Mouse (Mus musculus) embryonic facial prominence, embryonic 11.5 days (tissue): ENCODE measurements around the gene Pacsin2. TPM values are rescaled to one million over a fixed set of nuclear protein-coding genes. Genes with fewer than 3 reads are reported as not detected.
A peak's percentile ranks its signal among the peaks of the same experiment; 100 is the strongest.

Experiments used
- ATAC-seq: fragments of 200-750 bp; cut with Nextera tagmentation; replicated peaks from 2 replicates; pipeline ENCODE4 v1.8.0; 2017; ENCODE audit warnings: low read depth; ENCODE audit not compliant: insufficient number of reproducible peaks, low FRiP score, low TSS enrichment
- DNase-seq: peaks from one replicate; pipeline ENCODE4 v3.0.0-alpha.2; 2015; ENCODE audit warnings: low spot score
- H3K27ac ChIP-seq: fragments of 300-500 bp; sonication (generic); replicated peaks from 2 replicates; pipeline ENCODE4 v1.5.1; 2014; ENCODE audit warnings: mild to moderate bottlenecking, low read depth, low read length, control low read depth
- H3K27me3 ChIP-seq: fragments of 300-500 bp; sonication (generic); 2 replicates; pipeline ENCODE4 v1.6.1; 2014; ENCODE audit warnings: mild to moderate bottlenecking, low read length, moderate library complexity, mixed read lengths; ENCODE audit not compliant: control insufficient read depth, insufficient read depth
- H3K36me3 ChIP-seq: fragments of 300-500 bp; sonication (generic); replicated peaks from 2 replicates; pipeline ENCODE4 v1.6.1; 2014; ENCODE audit warnings: low read depth, mild to moderate bottlenecking, low read length, moderate library complexity, mixed read lengths; ENCODE audit not compliant: control insufficient read depth, insufficient read depth
- H3K4me1 ChIP-seq: fragments of 300-500 bp; sonication (generic); 2 replicates; pipeline ENCODE4 v1.6.1; 2014; ENCODE audit warnings: low read length, mixed read lengths; ENCODE audit not compliant: control insufficient read depth, insufficient read depth
- H3K4me2 ChIP-seq: fragments of 300-500 bp; sonication (generic); 2 replicates; pipeline ENCODE4 v1.6.1; 2014; ENCODE audit warnings: low read depth, mild to moderate bottlenecking, control low read depth, low read length, moderate library complexity
- H3K4me3 ChIP-seq: fragments of 300-500 bp; sonication (generic); 2 replicates; pipeline ENCODE4 v1.5.1; 2014; ENCODE audit warnings: low read depth, low read length, control low read depth
- H3K9ac ChIP-seq: fragments of 300-500 bp; sonication (generic); replicated peaks from 2 replicates; pipeline ENCODE4 v1.6.1; 2014; ENCODE audit warnings: mild to moderate bottlenecking, control low read depth, low read length
- H3K9me3 ChIP-seq: fragments of 300-500 bp; sonication (generic); replicated peaks from 2 replicates; pipeline ENCODE4 v1.6.1; 2016; ENCODE audit warnings: mild to moderate bottlenecking, low read length, inconsistent platforms, mixed read lengths; ENCODE audit not compliant: control insufficient read depth
- WGBS: fragments of 180-500 bp; shearing (Covaris S2); extraction: QIAGEN DNeasy Blood & Tissue Kit; methylation state at CpG from one replicate; pipeline ENCODE4 v1.1.7; 2014; 5-methylcytosine and 5-hydroxymethylcytosine counted together
- polyA plus RNA-seq: library from polyadenylated mRNA; unstranded; fragments of >200 nt; fragmentation: Nextera tagmentation; extraction: Ambion mirVana; gene quantifications from 2 replicates; pipeline ENCODE4 v1.2.1, GENCODE M21; 2014

The Pacsin2 gene
- polyA plus RNA-seq, 1 experiment from 2014 or later = 41.9 TPM

GRCm38 (mm10) chr15:83392722-83393121, 71.7 kb downstream of the Pacsin2 start:
- H3K4me3 ChIP-seq = no peak overlapping the region
- H3K36me3 ChIP-seq = no peaks in the 10 kb centered on the region
- no peak overlapping the region for H3K27ac ChIP-seq
- H3K9me3 ChIP-seq = no peaks in the 10 kb centered on the region
- H3K9ac ChIP-seq = no peak overlapping the region
- no peaks in the 10 kb centered on the region for H3K4me1 ChIP-seq
- no peak for ATAC-seq
- H3K4me2 ChIP-seq = no peak overlapping the region
- 85% methylated on average over 2 of the region's 2 CpGs for WGBS
- H3K27me3 ChIP-seq = no peaks in the 10 kb centered on the region
- no peak for DNase-seq

- 81% methylated on average over 2 of the region's 2 CpGs for WGBS
- no peak overlapping the region for H3K4me3 ChIP-seq
- no peaks in the 10 kb centered on the region for H3K27me3 ChIP-seq
- H3K9ac ChIP-seq = no peak overlapping the region
- DNase-seq = no peak
- H3K9me3 ChIP-seq = no peaks in the 10 kb centered on the region
- ATAC-seq = no peak
- peaks cover 2% of the 10 kb centered on the region; the same call in 1 of the 2 replicates for H3K36me3 ChIP-seq
- H3K4me2 ChIP-seq = no peak overlapping the region
- H3K4me1 ChIP-seq = no peaks in the 10 kb centered on the region
- H3K27ac ChIP-seq = no peak overlapping the region
Measured at GRCm38 (mm10) chr15:83387911-83388310, 76.5 kb downstream of the Pacsin2 start.

- H3K27ac ChIP-seq = no peak overlapping the region
- H3K9me3 ChIP-seq = no peaks in the 10 kb centered on the region
- 91% methylated on average over 2 of the region's 2 CpGs for WGBS
- H3K4me2 ChIP-seq = no peak overlapping the region
- H3K27me3 ChIP-seq = no peaks in the 10 kb centered on the region
- H3K4me3 ChIP-seq = no peak overlapping the region
- ATAC-seq (no peak), DNase-seq (no peak)
- no peak overlapping the region for H3K9ac ChIP-seq
- H3K36me3 ChIP-seq = peaks cover 2% of the 10 kb centered on the region; the same call in 1 of the 2 replicates
- H3K4me1 ChIP-seq = no peaks in the 10 kb centered on the region
Measured at GRCm38 (mm10) chr15:83383633-83384032, 80.8 kb downstream of the Pacsin2 start.

GRCm38 (mm10) chr15:83383136-83383535, 81.3 kb downstream of the Pacsin2 start:
- Histone ChIP-seq H3K4me1 (no peaks in the 10 kb centered on the region), H3K27me3 (no peaks in the 10 kb centered on the region), H3K4me3 (no peak overlapping the region), H3K27ac (no peak overlapping the region), H3K9ac (no peak overlapping the region), H3K9me3 (no peaks in the 10 kb centered on the region), H3K4me2 (no peak overlapping the region), H3K36me3 (peaks cover 2% of the 10 kb centered on the region; the same call in 1 of the 2 replicates)
- no peak for DNase-seq
- ATAC-seq = no peak
- 97% methylated on average over 5 of the region's 5 CpGs for WGBS

GRCm38 (mm10) chr15:83382467-83382866, 81.9 kb downstream of the Pacsin2 start:
- Histone ChIP-seq H3K27me3 (no peaks in the 10 kb centered on the region), H3K9me3 (no peaks in the 10 kb centered on the region), H3K4me1 (no peaks in the 10 kb centered on the region), H3K36me3 (peaks cover 2% of the 10 kb centered on the region; the same call in 1 of the 2 replicates), H3K4me2 (no peak overlapping the region), H3K27ac (no peak overlapping the region), H3K4me3 (no peak overlapping the region), H3K9ac (no peak overlapping the region)
- 97% methylated on average over 4 of the region's 4 CpGs for WGBS
- ATAC-seq = no peak
- no peak for DNase-seq

GRCm38 (mm10) chr15:83377153-83377552, 87.3 kb downstream of the Pacsin2 start:
- Histone ChIP-seq H3K9me3 (no peaks in the 10 kb centered on the region), H3K27ac (no peak overlapping the region), H3K9ac (no peak overlapping the region), H3K4me2 (no peak overlapping the region), H3K4me1 (no peaks in the 10 kb centered on the region), H3K27me3 (no peaks in the 10 kb centered on the region), H3K36me3 (no peaks in the 10 kb centered on the region), H3K4me3 (no peak overlapping the region)
- WGBS = 89% methylated on average over 4 of the region's 4 CpGs
- ATAC-seq (no peak), DNase-seq (no peak)

GRCm38 (mm10) chr15:83375136-83375535, 89.3 kb downstream of the Pacsin2 start:
- H3K27ac ChIP-seq = no peak overlapping the region
- no peaks in the 10 kb centered on the region for H3K4me1 ChIP-seq
- no peaks in the 10 kb centered on the region for H3K9me3 ChIP-seq
- 57% methylated on average over 4 of the region's 4 CpGs for WGBS
- no peaks in the 10 kb centered on the region for H3K27me3 ChIP-seq
- H3K36me3 ChIP-seq = no peaks in the 10 kb centered on the region
- peak; percentile 60 for DNase-seq
- ATAC-seq = no peak
- no peak overlapping the region for H3K4me2 ChIP-seq
- no peak overlapping the region for H3K4me3 ChIP-seq
- no peak overlapping the region for H3K9ac ChIP-seq

- Histone ChIP-seq H3K27me3 (no peaks in the 10 kb centered on the region), H3K4me1 (no peaks in the 10 kb centered on the region), H3K9ac (no peak overlapping the region), H3K4me3 (no peak overlapping the region), H3K36me3 (no peaks in the 10 kb centered on the region), H3K27ac (no peak overlapping the region), H3K4me2 (no peak overlapping the region), H3K9me3 (no peaks in the 10 kb centered on the region)
- ATAC-seq = no peak
- no peak for DNase-seq
Measured at GRCm38 (mm10) chr15:83374076-83374475, 90.3 kb downstream of the Pacsin2 start.
